Mouse (Mus musculus) embryonic facial prominence, embryonic 10.5 days (tissue): Measurements from ENCODE around the gene Mgme1. TPM values are rescaled to one million over a fixed set of nuclear protein-coding genes. Genes with fewer than 3 reads are reported as not detected.

ENCODE experiments used
- DNase-seq: peaks from one replicate; pipeline ENCODE4 v3.0.0-alpha.2; 2017; ENCODE audit warnings: low spot score
- H3K27ac ChIP-seq: fragments of 300-500 bp; sonication (generic); replicated peaks from 2 replicates; pipeline ENCODE4 v1.5.1; 2016; ENCODE audit warnings: mild to moderate bottlenecking
- H3K27me3 ChIP-seq: fragments of 300-500 bp; sonication (generic); replicated peaks from 2 replicates; pipeline ENCODE4 v1.6.1; 2016; ENCODE audit warnings: low read depth, mild to moderate bottlenecking; ENCODE audit not compliant: poor library complexity, severe bottlenecking
- H3K36me3 ChIP-seq: fragments of 300-500 bp; sonication (generic); replicated peaks from 2 replicates; pipeline ENCODE4 v1.6.1; 2016; ENCODE audit warnings: mild to moderate bottlenecking, moderate library complexity
- H3K4me1 ChIP-seq: fragments of 300-500 bp; sonication (generic); 2 replicates; pipeline ENCODE4 v1.6.1; 2016
- H3K4me3 ChIP-seq: fragments of 300-500 bp; sonication (generic); 2 replicates; pipeline ENCODE4 v1.5.1; 2016; ENCODE audit warnings: mild to moderate bottlenecking, moderate library complexity
- H3K9me3 ChIP-seq: fragments of 300-500 bp; sonication (generic); 2 replicates; pipeline ENCODE4 v1.6.1; 2016; ENCODE audit warnings: mild to moderate bottlenecking
- WGBS: fragments of 180-500 bp; shearing (Covaris S2); methylation state at CpG from one replicate; pipeline ENCODE4 v1.1.7; 2016; 5-methylcytosine and 5-hydroxymethylcytosine counted together
- polyA plus RNA-seq: library from polyadenylated mRNA; unstranded; fragments of >200 nt; fragmentation: Nextera tagmentation; extraction: Ambion mirVana; gene quantifications from 2 replicates; pipeline ENCODE4 v1.2.1, GENCODE M21; 2016

Gene Mgme1
- polyA plus RNA-seq, result 23.2 and 25.1 TPM in 2 replicates

- Histone ChIP-seq H3K36me3 (peaks cover 39% of the 10 kb centered on the region), H3K4me3 (peak within 1 kb of the TSS; percentile 92), H3K27me3 (no peaks in the 10 kb centered on the region), H3K4me1 (peaks cover 54% of the 10 kb centered on the region), H3K9me3 (no peaks in the 10 kb centered on the region), H3K27ac (peak within 1 kb of the TSS; percentile 98)
- WGBS, result under 1% methylated on average over 93 of the region's 93 CpGs
- peak; percentile 97 for DNase-seq
Measured at GRCm38 (mm10) chr2:144270507-144271420, at the start of gene Mgme1, which contains the start of gene Snx5. Mgme1 (plus strand) TSS chr2:144270663. Snx5 (minus strand) TSS chr2:144270906.

GRCm38 (mm10) chr2:144224351-144224750 lies 46.1 kb upstream of the Mgme1 start:
- Histone ChIP-seq H3K27ac (0 out of 2 replicates have a peak overlapping the region, but pooled peaks have one; percentile 1), H3K4me3 (0 out of 2 replicates have a peak overlapping the region, but pooled peaks have one; percentile 2), H3K27me3 (no peaks in the 10 kb centered on the region), H3K4me1 (peaks cover 18% of the 10 kb centered on the region), H3K9me3 (peaks cover 6% of the 10 kb centered on the region; the same call in 1 of the 2 replicates), H3K36me3 (no peaks in the 10 kb centered on the region)
- DNase-seq, result no peak
- WGBS, result 59% methylated on average over 12 of the region's 12 CpGs

- Histone ChIP-seq H3K9me3 (peaks cover 4% of the 10 kb centered on the region; the same call in 1 of the 2 replicates), H3K4me1 (peaks cover 18% of the 10 kb centered on the region), H3K27ac (no peak overlapping the region), H3K27me3 (no peaks in the 10 kb centered on the region), H3K36me3 (no peaks in the 10 kb centered on the region), H3K4me3 (no peak overlapping the region)
- DNase-seq, result no peak
- 87% methylated on average over 12 of the region's 12 CpGs for WGBS
Measured at GRCm38 (mm10) chr2:144226906-144227586, 43.4 kb upstream of the Mgme1 start.

GRCm38 (mm10) chr2:144228521-144229346 lies 41.7 kb upstream of the Mgme1 start:
- no peak overlapping the region for H3K27ac ChIP-seq
- H3K9me3 ChIP-seq, result peaks cover 4% of the 10 kb centered on the region; the same call in 1 of the 2 replicates
- no peaks in the 10 kb centered on the region for H3K27me3 ChIP-seq
- no peaks in the 10 kb centered on the region for H3K36me3 ChIP-seq
- H3K4me3 ChIP-seq, result no peak overlapping the region
- 80% methylated on average over 12 of the region's 12 CpGs for WGBS
- DNase-seq, result no peak
- peaks cover 18% of the 10 kb centered on the region for H3K4me1 ChIP-seq

- peaks cover 9% of the 10 kb centered on the region for H3K4me1 ChIP-seq
- 87% methylated on average over 14 of the region's 14 CpGs for WGBS
Measured at GRCm38 (mm10) chr2:144229647-144230046, 40.8 kb upstream of the Mgme1 start.

GRCm38 (mm10) chr2:144230498-144230897 lies 40.0 kb upstream of the Mgme1 start:
- H3K27me3 ChIP-seq, result no peaks in the 10 kb centered on the region
- no peaks in the 10 kb centered on the region for H3K36me3 ChIP-seq
- no peak overlapping the region for H3K27ac ChIP-seq
- 73% methylated on average over 7 of the region's 7 CpGs for WGBS
- H3K9me3 ChIP-seq, result peaks cover 4% of the 10 kb centered on the region; the same call in 1 of the 2 replicates
- no peak overlapping the region for H3K4me3 ChIP-seq
- no peak for DNase-seq
- H3K4me1 ChIP-seq, result peaks cover 2% of the 10 kb centered on the region

More at GRCm38 (mm10) chr2:144229647-144230046, 40.8 kb upstream of the Mgme1 start:
- peaks cover 4% of the 10 kb centered on the region; the same call in 1 of the 2 replicates for H3K9me3 ChIP-seq
- no peak overlapping the region for H3K27ac ChIP-seq
- H3K36me3 ChIP-seq, result no peaks in the 10 kb centered on the region
- H3K27me3 ChIP-seq, result no peaks in the 10 kb centered on the region
- no peak for DNase-seq
- no peak overlapping the region for H3K4me3 ChIP-seq

- no peak for DNase-seq
- WGBS, result 77% methylated on average over 5 of the region's 5 CpGs
- Histone ChIP-seq H3K27ac (no peak overlapping the region), H3K36me3 (no peaks in the 10 kb centered on the region), H3K9me3 (peaks cover 4% of the 10 kb centered on the region; the same call in 1 of the 2 replicates), H3K4me1 (peaks cover 7% of the 10 kb centered on the region), H3K27me3 (no peaks in the 10 kb centered on the region), H3K4me3 (no peak overlapping the region)
Measured at GRCm38 (mm10) chr2:144231115-144231514, 39.3 kb upstream of the Mgme1 start.

GRCm38 (mm10) chr2:144233534-144233933 lies 36.9 kb upstream of the Mgme1 start:
- Histone ChIP-seq H3K9me3 (no peaks in the 10 kb centered on the region), H3K4me3 (no peak overlapping the region), H3K27ac (no peak overlapping the region), H3K4me1 (peaks cover 15% of the 10 kb centered on the region), H3K27me3 (no peaks in the 10 kb centered on the region), H3K36me3 (no peaks in the 10 kb centered on the region)
- WGBS, result 67% methylated on average over 3 of the region's 3 CpGs
- DNase-seq, result no peak

GRCm38 (mm10) chr2:144235776-144236175 lies 34.7 kb upstream of the Mgme1 start:
- Histone ChIP-seq H3K9me3 (no peaks in the 10 kb centered on the region), H3K36me3 (no peaks in the 10 kb centered on the region), H3K27me3 (no peaks in the 10 kb centered on the region), H3K4me1 (peaks cover 28% of the 10 kb centered on the region), H3K4me3 (no peak overlapping the region), H3K27ac (no peak overlapping the region)
- peak; percentile 62 for DNase-seq
- WGBS, result 42% methylated on average over 3 of the region's 3 CpGs

- no peak for DNase-seq
- 66% methylated on average over 9 of the region's 9 CpGs for WGBS
- H3K4me1 ChIP-seq, result peaks cover 28% of the 10 kb centered on the region
- no peaks in the 10 kb centered on the region for H3K36me3 ChIP-seq
- no peak overlapping the region for H3K4me3 ChIP-seq
- no peaks in the 10 kb centered on the region for H3K27me3 ChIP-seq
- no peak overlapping the region for H3K27ac ChIP-seq
- no peaks in the 10 kb centered on the region for H3K9me3 ChIP-seq
Measured at GRCm38 (mm10) chr2:144236791-144237584, 33.5 kb upstream of the Mgme1 start.

GRCm38 (mm10) chr2:144238341-144238740 lies 32.1 kb upstream of the Mgme1 start:
- H3K27me3 ChIP-seq, result no peaks in the 10 kb centered on the region
- no peak overlapping the region for H3K27ac ChIP-seq
- no peak overlapping the region for H3K4me3 ChIP-seq
- DNase-seq, result no peak
- no peaks in the 10 kb centered on the region for H3K9me3 ChIP-seq
- H3K4me1 ChIP-seq, result peaks cover 28% of the 10 kb centered on the region
- 74% methylated on average over 6 of the region's 6 CpGs for WGBS
- H3K36me3 ChIP-seq, result no peaks in the 10 kb centered on the region
